Comparison of ENCODE assay signal across 32 mouse cellular contexts in the genomic region with DNA sequence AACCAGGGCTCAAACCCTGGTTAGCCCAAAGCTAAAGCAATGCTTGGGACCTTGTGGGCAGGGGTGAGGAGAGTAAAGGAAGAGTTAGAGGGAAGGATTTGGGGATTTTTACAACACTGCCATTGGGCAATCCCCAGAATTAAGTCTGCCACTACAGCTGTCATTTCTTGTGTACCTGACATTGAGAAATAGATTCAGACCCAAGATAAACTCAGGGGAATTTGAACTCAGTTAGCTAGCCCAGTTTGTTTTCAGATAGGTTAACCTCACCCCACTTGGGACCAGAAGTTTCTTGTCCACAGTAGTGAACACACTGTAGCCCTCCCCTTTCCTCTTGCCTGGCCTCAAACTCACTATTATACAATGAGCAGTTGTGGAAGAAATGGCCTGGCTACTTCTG. TPM values are rescaled to one million over a fixed set of nuclear protein-coding genes. Genes with fewer than 3 reads are reported as not detected.
DNase-seq lines count a peak whose midpoint lies in the region; ATAC-seq and TF ChIP-seq lines count a peak whose summit lies in the region.
"Had no signal": no experiment of that assay in that cellular context is flagged by ENCODE, and none has a peak within 500 bp of the region (broad histone marks: within the 10 kb centered on the region; RNA-seq: fewer than 3 reads in every experiment).

No protein-coding gene starts in this region.

- 0 out of 2 replicates have a peak overlapping the region, but pooled peaks have one; percentile 14 for H3K4me2 ChIP-seq in CH12.LX (ENCODE audit: insufficient read depth, low read depth, poor library complexity, severe bottlenecking)
- no peak overlapping the region for H3K4me2 ChIP-seq in liver, embryonic 15.5 days
- H3K4me2 ChIP-seq: embryonic facial prominence, embryonic 13.5 days; limb, embryonic 12.5 days; neural tube, embryonic 13.5 days had no signal

- H3K4me3 ChIP-seq in CH12.LX (replicated peaks in 1 of 3; ENCODE audit: low read depth in 2 of 3, low read length in 2 of 3, poor library complexity in 1 of 3) = no peak overlapping the region
- H3K4me3 ChIP-seq in liver, embryonic 15.5 days (replicated peaks) = no peak overlapping the region
- H3K4me3 ChIP-seq: embryonic facial prominence, embryonic 13.5 days; gastrocnemius, adult 2 months; limb, embryonic 12.5 days; midbrain, embryonic 10.5 days; myocyte; neural tube, embryonic 13.5 days had no signal

- no peak for TF ChIP-seq RAD21 in CH12.LX (IDR thresholded peaks at IDR 0.05; ENCODE audit: low read depth, low read length)

- H3K4me1 ChIP-seq in CH12.LX (ENCODE audit: control insufficient read depth in 1 of 2, insufficient read depth in 2 of 2) = peaks cover 18 to 45% of the 10 kb centered on the region in 2 experiments
- H3K4me1 ChIP-seq in liver, embryonic 15.5 days (replicated peaks) = peaks cover 29% of the 10 kb centered on the region
- H3K4me1 ChIP-seq: embryonic facial prominence, embryonic 13.5 days; limb, embryonic 12.5 days; midbrain, embryonic 10.5 days; neural tube, embryonic 13.5 days had no signal

- in situ Hi-C loops in CH12.LX (cut with MboI; ENCODE audit: low pct_ligation_motif_present, low pct_unique_long_range_greater_than_20kb, low sequenced_read_pairs) = no loop called here

- no peaks in the 10 kb centered on the region for H3K79me2 ChIP-seq in CH12.LX (replicated peaks; ENCODE audit: control insufficient read depth, extremely low read depth, insufficient read depth, poor library complexity, severe bottlenecking)

- H3K36me3 ChIP-seq in CH12.LX (replicated peaks in 1 of 2; ENCODE audit: control insufficient read depth in 1 of 2, insufficient read depth in 1 of 2, low read length in 1 of 2) = no peaks in the 10 kb centered on the region
- H3K36me3 ChIP-seq in liver, embryonic 15.5 days (replicated peaks) = no peaks in the 10 kb centered on the region
- H3K36me3 ChIP-seq: embryonic facial prominence, embryonic 13.5 days; limb, embryonic 12.5 days; midbrain, embryonic 10.5 days; neural tube, embryonic 13.5 days had no signal

- peaks cover 2% of the 10 kb centered on the region for H3K9me3 ChIP-seq in CH12.LX (replicated peaks; ENCODE audit: low read length)
- H3K9me3 ChIP-seq in liver, embryonic 15.5 days (replicated peaks) = no peaks in the 10 kb centered on the region
- H3K9me3 ChIP-seq: embryonic facial prominence, embryonic 13.5 days; limb, embryonic 12.5 days; midbrain, embryonic 10.5 days; neural tube, embryonic 13.5 days had no signal

- no peak overlapping the region for H3K9ac ChIP-seq in CH12.LX (ENCODE audit: insufficient read depth, low read depth)
- no peak overlapping the region for H3K9ac ChIP-seq in liver, embryonic 15.5 days
- H3K9ac ChIP-seq: embryonic facial prominence, embryonic 13.5 days; limb, embryonic 12.5 days; neural tube, embryonic 13.5 days had no signal

- ATAC-seq in granulocyte monocyte progenitor cell, adult 5-6 weeks (replicated peaks; ENCODE audit: poor library complexity, severe bottlenecking) = 0 out of 2 replicates have a peak, but pooled peaks have one; percentile 12
- peak; percentile 24 for ATAC-seq in liver, embryonic 15.5 days (ENCODE audit: insufficient read depth)
- ATAC-seq: forebrain, embryonic 16.5 days; hindbrain, embryonic 16.5 days; intestine, embryonic 16.5 days; midbrain, embryonic 16.5 days had no signal

- dilution Hi-C loops in CH12.LX (cut with MboI; ENCODE audit: extremely low pct_ligation_motif_present, extremely low pct_unique_long_range_greater_than_20kb, low sequenced_read_pairs) = no loop called here

- TF ChIP-seq POLR2A in CH12.LX (IDR thresholded peaks at IDR 0.05; ENCODE audit: low read depth, low read length) = no peak

- peak; percentile 37 for DNase-seq in CD4-positive, CD25-positive, alpha-beta regulatory T cell, adult 2 months (ENCODE audit: low read depth, low spot score)
- DNase-seq in CH12.LX (ENCODE audit: extremely low read depth) = peak; percentile 17
- DNase-seq in c-Kit-positive CD71-positive TER-119-positive erythroid progenitor cells, embryonic 14.5 days (ENCODE audit: low spot score) = no peak
- no peak for DNase-seq in thymus, postnatal 25 days
- DNase-seq in natural killer cell, adult 2 months (ENCODE audit: low spot score in 2 of 2) = no peak
- no peak for DNase-seq in layer of hippocampus, postnatal 10 days (ENCODE audit: low spot score in 2 of 2)
- DNase-seq: adrenal gland, postnatal 36 days; cerebellum, adult 18-20 months; cerebellum, postnatal 10 days; gastrocnemius, adult 2 months; heart, postnatal 14 days; kidney, adult 9 months; kidney, postnatal 14 days; layer of hippocampus, adult 9-11 months; lung, adult 2 months; lung, postnatal 14 days; right cerebral cortex, postnatal 4 days; thymus, adult 2 months had no signal

- no peak overlapping the region for H3K27ac ChIP-seq in CH12.LX (ENCODE audit: insufficient read depth, low read depth)
- peak overlapping the region; percentile 39; the same call in 1 of the 2 replicates for H3K27ac ChIP-seq in liver, embryonic 15.5 days (replicated peaks)
- H3K27ac ChIP-seq: embryonic facial prominence, embryonic 13.5 days; gastrocnemius, adult 2 months; limb, embryonic 12.5 days; midbrain, embryonic 10.5 days; neural tube, embryonic 13.5 days had no signal

- H3K27me3 ChIP-seq in CH12.LX (replicated peaks) = peaks cover 4% of the 10 kb centered on the region
- H3K27me3 ChIP-seq in liver, embryonic 15.5 days = no peaks in the 10 kb centered on the region
- H3K27me3 ChIP-seq: embryonic facial prominence, embryonic 13.5 days; limb, embryonic 12.5 days; neural tube, embryonic 13.5 days had no signal

- no peak for TF ChIP-seq EP300 in CH12.LX (IDR thresholded peaks at IDR 0.05; ENCODE audit: low read length)

- no peak for TF ChIP-seq CTCF in CH12.LX (conservative IDR thresholded peaks at IDR 0.05 in 1 of 2, IDR thresholded peaks at IDR 0.05 in 1 of 2; ENCODE audit: low read depth in 2 of 2, low read length in 2 of 2)

TF ChIP-seq in CH12.LX, 34 proteins besides CTCF, POLR2A, EP300 and RAD21:
- TF ChIP-seq MYC (IDR thresholded peaks at IDR 0.05; ENCODE audit: low read depth, low read length) (no peak), SIN3A (IDR thresholded peaks at IDR 0.05; ENCODE audit: low read length) (no peak), HCFC1 (IDR thresholded peaks at IDR 0.05; ENCODE audit: low read depth, low read length) (no peak), BHLHE40 (IDR thresholded peaks at IDR 0.05; ENCODE audit: low read depth, low read length) (no peak), TCF12 (IDR thresholded peaks at IDR 0.05; ENCODE audit: low read depth, low read length) (no peak), ETS1 (conservative IDR thresholded peaks at IDR 0.05; ENCODE audit: low read depth, low read length) (0 out of 2 replicates have a peak, but pooled peaks have one; percentile 14)

RNA-seq across cellular contexts. Expression of gene Dgat2, which starts 8.9 kb away (rescaled TPM):
- total RNA-seq in CH12.LX (2012; rRNA removed) (1.2 and 1.7 TPM in 2 replicates), CH12.LX (2014; rRNA removed) (1.4 and 2.8 TPM in 2 replicates)
- 1.4 and 1.6 TPM in 2 replicates for polyA plus RNA-seq in CH12.LX (2012; ENCODE audit: insufficient read length, low read depth)
- 9.6 and 13.9 TPM in 2 replicates for total RNA-seq in granulocyte monocyte progenitor cell, adult 5-6 weeks (2014; fragmentation: Nextera tagmentation)
- total RNA-seq in granulocyte monocyte progenitor cell, adult 5-6 weeks (2017) = 6.7 and 7.9 TPM in 2 replicates
- polyA plus RNA-seq in liver, embryonic 15.5 days (2015; fragmentation: Nextera tagmentation; extraction: Ambion mirVana) = 137 and 174 TPM in 2 replicates
- total RNA-seq in layer of hippocampus, postnatal 10 days (2021) = 10 to 100 TPM; 77.9 to 82.9 TPM

RNA-seq across cellular contexts. Expression of gene Mogat2, which starts 47.0 kb away (rescaled TPM):
- total RNA-seq in CH12.LX (2012; rRNA removed) = not detected in 2 replicates
- not detected in 2 replicates for total RNA-seq in CH12.LX (2014; rRNA removed)
- polyA plus RNA-seq in CH12.LX (2012; ENCODE audit: insufficient read length, low read depth) = not detected in 2 replicates
- total RNA-seq in granulocyte monocyte progenitor cell, adult 5-6 weeks (2014; fragmentation: Nextera tagmentation) = 1.5 and 6.2 TPM in 2 replicates
- 3.6 and 4.8 TPM in 2 replicates for total RNA-seq in granulocyte monocyte progenitor cell, adult 5-6 weeks (2017)
- 30.7 and 30.9 TPM in 2 replicates for polyA plus RNA-seq in liver, embryonic 15.5 days (2015; fragmentation: Nextera tagmentation; extraction: Ambion mirVana)
- not detected for total RNA-seq in layer of hippocampus, postnatal 10 days (2021)
- total RNA-seq: gastrocnemius, adult 2 months; heart, adult 8-10 months; heart, postnatal 14 days; left cerebral cortex, adult 18-20 months; left cerebral cortex, postnatal 25 days had no signal

RNA-seq across cellular contexts. Expression of gene Uvrag, which starts 50.5 kb away (rescaled TPM):
- total RNA-seq in CH12.LX (2012; rRNA removed) = 20.6 and 23.3 TPM in 2 replicates
- total RNA-seq in CH12.LX (2014; rRNA removed) = 37.5 and 39.1 TPM in 2 replicates
- polyA plus RNA-seq in CH12.LX (2012; ENCODE audit: insufficient read length, low read depth) = 47.4 and 61.6 TPM in 2 replicates
- total RNA-seq in granulocyte monocyte progenitor cell, adult 5-6 weeks (2014; fragmentation: Nextera tagmentation) = 25.7 and 31.0 TPM in 2 replicates
- 26.8 and 38.7 TPM in 2 replicates for total RNA-seq in granulocyte monocyte progenitor cell, adult 5-6 weeks (2017)
- polyA plus RNA-seq in liver, embryonic 15.5 days (2015; fragmentation: Nextera tagmentation; extraction: Ambion mirVana) = 8.3 and 9.7 TPM in 2 replicates
- 10 to 100 TPM; 37.6 to 41.0 TPM for total RNA-seq in layer of hippocampus, postnatal 10 days (2021)

Comparison
In these comparisons a context has a peak if more than half of its experiments do, and no peak if none do; other contexts are left out.
1. DNase-seq: peak in CD4-positive, CD25-positive, alpha-beta regulatory T cell, adult 2 months (single experiment) and CH12.LX (single experiment); none in c-Kit-positive CD71-positive TER-119-positive erythroid progenitor cells, embryonic 14.5 days (single experiment), thymus, postnatal 25 days (single experiment), natural killer cell, adult 2 months (0 of 2) and layer of hippocampus, postnatal 10 days (0 of 2).
2. RNA of gene Dgat2, which starts 8.9 kb away (total RNA-seq): 77.9 to 82.9 TPM in layer of hippocampus, postnatal 10 days; 6.7 to 13.9 TPM in granulocyte monocyte progenitor cell, adult 5-6 weeks and 1.2 to 2.8 TPM in CH12.LX; every median in the first group is over 4 times any median in the second.